Mouse (Mus musculus) heart, adult 2 months (tissue): ENCODE measurements around the gene Suds3. TPM values are rescaled to one million over a fixed set of nuclear protein-coding genes. Genes with fewer than 3 reads are reported as not detected.

Experiments
- DNase-seq, 2 experiments: peaks; one replicate each; pipeline ENCODE4 v3.0.0; 2021
- H3K27ac ChIP-seq: fragments of 200-600 bp; 2 replicates; pipeline ENCODE4 v1.8.1; 2022
- H3K27me3 ChIP-seq: fragments of 200-500 bp; 2 replicates; pipeline ENCODE4 v1.6.1; 2012; ENCODE audit warnings: mild to moderate bottlenecking, low read length, inconsistent platforms, mixed read lengths; ENCODE audit not compliant: control insufficient read depth, insufficient read depth
- H3K36me3 ChIP-seq: fragments of 200-500 bp; 2 replicates; pipeline ENCODE4 v1.6.1; 2012; ENCODE audit warnings: low read length, inconsistent platforms; ENCODE audit not compliant: control insufficient read depth, insufficient read depth
- H3K4me1 ChIP-seq: fragments of 200-500 bp; 2 replicates; pipeline ENCODE4 v1.6.1; 2011; ENCODE audit warnings: low read length; ENCODE audit not compliant: control insufficient read depth, insufficient read depth
- H3K4me3 ChIP-seq: fragments of 200-600 bp; 2 replicates; pipeline ENCODE4 v1.8.1; 2022
- H3K79me2 ChIP-seq: fragments of 200-500 bp; replicated peaks from 2 replicates; pipeline ENCODE4 v1.6.1; 2012; ENCODE audit warnings: mild to moderate bottlenecking, inconsistent platforms, low read length, moderate library complexity, mixed read lengths; ENCODE audit not compliant: control insufficient read depth, insufficient read depth
- H3K9ac ChIP-seq: fragments of 200-500 bp; 2 replicates; pipeline ENCODE4 v1.6.1; 2012; ENCODE audit warnings: low read depth, mild to moderate bottlenecking, control low read depth, inconsistent platforms, low read length, mixed read lengths
- CTCF ChIP-seq: fragments of 200-600 bp; IDR thresholded peaks from 2 replicates; pipeline ENCODE4 v1.8.1; 2022; ENCODE audit warnings: antibody characterized with exemption, mild to moderate bottlenecking, moderate library complexity
- EP300 ChIP-seq: fragments of 200-500 bp; IDR thresholded peaks from 2 replicates; pipeline ENCODE4 v1.6.1; 2011; ENCODE audit warnings: low read depth, low read length, control low read depth; ENCODE audit not compliant: insufficient read depth
- POLR2A ChIP-seq: fragments of 200-500 bp; IDR thresholded peaks from 2 replicates; pipeline ENCODE4 v1.6.1; 2011; ENCODE audit warnings: mild to moderate bottlenecking, low read depth, low read length, control low read depth; ENCODE audit not compliant: insufficient read depth
- WGBS: fragments of 180-500 bp; shearing (Covaris S2); methylation state at CpG from one replicate; pipeline ENCODE4 v1.1.7; 2018; 5-methylcytosine and 5-hydroxymethylcytosine counted together
- intact Hi-C: fragments of 180-260 bp; cut with DNase I; formaldehyde crosslinking; loops from one replicate; pipeline ENCODE4 v1.15.1; 2025
- polyA plus RNA-seq: library from polyadenylated mRNA; depleted of rRNA; stranded (reverse); fragments of >200 nt; gene quantifications from 2 replicates; pipeline ENCODE4 v1.2.3, GENCODE M21; 2012
- total RNA-seq, 2 experiments: library from RNA; stranded (reverse); gene quantifications; 2 replicates each; pipeline ENCODE4 v1.2.3; 2021

Suds3 gene
- total and polyA plus RNA-seq, 3 experiments = 44.7 to 112 (median 76.8) TPM

DNA sequence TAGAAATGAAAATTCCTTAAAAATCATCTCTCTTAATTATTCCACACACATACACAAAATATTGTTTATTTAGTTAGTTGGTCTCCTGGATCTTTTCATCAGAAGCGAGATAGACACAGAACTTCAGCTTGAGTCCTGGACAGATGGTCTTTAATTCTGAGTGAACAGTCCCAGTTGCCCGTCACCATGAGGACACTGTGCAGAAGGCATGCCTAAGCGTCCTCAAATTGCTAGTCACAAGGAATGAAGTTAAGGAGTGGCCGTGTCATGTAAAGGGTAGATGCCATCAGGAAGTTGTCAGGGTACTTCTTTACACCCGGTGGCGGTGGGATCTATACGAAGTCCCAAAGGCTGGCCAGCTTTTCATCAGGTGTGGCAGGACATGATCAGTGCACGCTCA, 23.9 kb upstream of the Suds3 start:
- Histone ChIP-seq H3K9ac (no peak overlapping the region), H3K27me3 (no peaks in the 10 kb centered on the region), H3K4me3 (no peak overlapping the region), H3K36me3 (no peaks in the 10 kb centered on the region), H3K79me2 (no peaks in the 10 kb centered on the region), H3K27ac (no peak overlapping the region), H3K4me1 (peaks cover 10% of the 10 kb centered on the region)
- TF ChIP-seq POLR2A = no peak
- TF ChIP-seq EP300 = no peak
- no peak for TF ChIP-seq CTCF
- no peak for DNase-seq
- intact Hi-C loops = no loop called here
- 73% methylated on average over 8 of the region's 8 CpGs for WGBS

DNA sequence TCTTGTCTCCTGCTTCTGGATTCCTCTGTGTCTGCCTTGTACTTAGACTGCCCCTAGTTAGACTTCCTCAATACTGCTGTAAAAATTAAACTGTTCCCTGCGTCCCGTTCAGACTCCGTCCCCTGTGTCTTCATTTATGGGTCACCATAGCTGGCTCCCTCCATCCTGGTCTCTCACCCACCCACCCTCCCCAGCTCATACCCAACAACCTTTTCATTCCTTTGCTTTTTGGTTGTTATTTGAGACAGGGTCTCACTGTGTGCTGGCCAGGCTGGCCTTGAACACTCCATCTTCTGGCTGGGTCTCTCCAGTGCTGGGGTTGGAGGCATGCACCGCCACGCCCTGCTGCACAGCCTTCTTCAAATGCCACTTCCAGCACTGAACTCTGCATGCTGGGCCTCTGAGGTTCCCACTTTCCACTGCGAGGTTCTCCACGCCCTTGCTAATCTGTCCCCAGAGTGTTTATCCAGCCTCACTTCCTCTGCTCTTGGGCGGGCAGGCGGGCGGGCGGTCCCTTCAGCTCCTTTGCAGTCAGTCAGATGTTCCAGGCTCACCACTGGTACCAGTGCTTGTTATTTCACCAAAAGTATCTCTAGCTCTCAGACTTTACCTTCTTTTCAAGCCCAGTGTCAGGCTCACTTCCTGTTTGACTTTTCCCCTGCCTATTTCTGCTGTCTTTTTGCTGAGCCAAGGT, 22.5 kb upstream of the Suds3 start:
- DNase-seq = peak; percentile 70 to 83
- H3K79me2 ChIP-seq = no peaks in the 10 kb centered on the region
- peak overlapping the region; percentile 34 for H3K27ac ChIP-seq
- 39% methylated on average over 11 of the region's 11 CpGs for WGBS
- H3K4me3 ChIP-seq = no peak overlapping the region
- H3K9ac ChIP-seq = no peak overlapping the region
- no peak; the same call in 1 of the 2 replicates for TF ChIP-seq POLR2A
- TF ChIP-seq CTCF = no peak
- no peak for TF ChIP-seq EP300
- intact Hi-C loops = no loop called here
- no peaks in the 10 kb centered on the region for H3K27me3 ChIP-seq
- peaks cover 15% of the 10 kb centered on the region for H3K4me1 ChIP-seq
- no peaks in the 10 kb centered on the region for H3K36me3 ChIP-seq

DNA sequence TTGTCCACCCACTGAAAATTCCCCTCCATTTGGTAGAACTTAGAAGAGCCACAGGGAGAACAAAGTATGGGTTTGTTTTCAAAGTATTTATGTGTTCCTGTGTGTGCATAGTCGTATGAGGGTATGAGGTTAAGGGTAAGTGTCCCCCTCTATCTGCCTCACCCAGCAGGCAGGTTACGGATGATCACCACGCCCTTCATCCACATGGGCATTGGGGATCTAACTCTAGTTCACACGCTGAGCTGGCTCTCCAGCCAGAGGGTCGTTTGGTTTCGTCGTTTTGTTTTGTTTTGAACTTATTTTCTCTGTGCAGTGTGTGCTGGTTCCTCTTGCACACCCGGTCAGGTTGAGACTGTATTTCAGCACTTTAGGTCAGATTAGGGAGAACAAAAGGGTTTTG, 21.7 kb upstream of the Suds3 start:
- DNase-seq = no peak
- H3K27ac ChIP-seq = no peak overlapping the region; the same call in 1 of the 2 replicates
- WGBS = 62% methylated on average over 8 of the region's 8 CpGs
- no peak overlapping the region for H3K4me3 ChIP-seq
- peaks cover 15% of the 10 kb centered on the region for H3K4me1 ChIP-seq
- TF ChIP-seq EP300 = no peak
- H3K36me3 ChIP-seq = no peaks in the 10 kb centered on the region
- H3K27me3 ChIP-seq = no peaks in the 10 kb centered on the region
- H3K79me2 ChIP-seq = no peaks in the 10 kb centered on the region
- intact Hi-C loops = no loop called here
- no peak overlapping the region for H3K9ac ChIP-seq

DNA sequence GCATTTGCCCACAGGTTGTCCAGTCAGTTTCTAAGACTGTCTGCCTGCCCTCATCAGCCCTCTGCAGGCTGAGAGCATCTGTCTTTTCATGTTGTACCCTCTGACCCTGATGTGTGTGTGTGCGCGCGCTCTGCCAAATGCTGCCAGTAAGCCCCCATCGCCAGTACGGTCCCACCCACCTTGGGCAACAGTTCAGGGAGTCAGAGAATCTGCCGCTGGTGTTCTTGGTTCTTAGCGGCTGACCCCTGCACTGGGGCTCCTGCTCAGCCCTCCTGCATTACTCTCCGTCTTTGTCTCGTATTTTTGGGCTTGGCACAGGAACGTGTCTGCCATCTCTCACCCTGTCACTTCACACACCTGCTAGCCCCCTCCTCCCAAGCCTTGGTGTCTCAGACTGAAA, 21.1 kb upstream of the Suds3 start:
- Histone ChIP-seq H3K36me3 (no peaks in the 10 kb centered on the region), H3K9ac (no peak overlapping the region), H3K27ac (no peak overlapping the region), H3K79me2 (no peaks in the 10 kb centered on the region), H3K4me1 (peaks cover 15% of the 10 kb centered on the region), H3K4me3 (no peak overlapping the region), H3K27me3 (no peaks in the 10 kb centered on the region)
- intact Hi-C loops = no loop called here
- 69% methylated on average over 10 of the region's 10 CpGs for WGBS
- TF ChIP-seq CTCF = no peak
- no peak for TF ChIP-seq EP300
- TF ChIP-seq POLR2A = no peak
- DNase-seq = no peak

DNA sequence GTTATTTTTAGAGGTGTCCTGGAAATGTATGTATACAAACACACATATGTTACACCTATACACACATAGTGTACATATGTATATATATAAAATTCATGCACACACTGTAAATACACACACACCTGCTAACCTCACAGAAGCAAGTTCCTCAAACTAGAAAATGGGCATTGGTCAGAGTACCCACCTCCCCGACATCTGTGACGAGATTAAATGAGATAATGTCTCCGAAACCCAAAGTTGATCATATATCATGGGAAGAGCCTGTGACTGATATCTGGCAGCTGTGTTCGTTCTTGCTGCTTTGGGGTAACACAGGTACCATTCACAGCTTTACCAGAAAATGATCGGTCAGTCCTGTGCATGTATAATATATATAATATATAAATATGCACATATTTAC, 20.7 kb upstream of the Suds3 start:
- TF ChIP-seq POLR2A = no peak
- no peak for TF ChIP-seq EP300
- TF ChIP-seq CTCF = no peak
- Histone ChIP-seq H3K27ac (no peak overlapping the region), H3K27me3 (no peaks in the 10 kb centered on the region), H3K9ac (no peak overlapping the region), H3K36me3 (no peaks in the 10 kb centered on the region), H3K79me2 (no peaks in the 10 kb centered on the region), H3K4me3 (no peak overlapping the region), H3K4me1 (peaks cover 15% of the 10 kb centered on the region)
- intact Hi-C loops = no loop called here
- 88% methylated on average over 5 of the region's 5 CpGs for WGBS
- DNase-seq = no peak

DNA sequence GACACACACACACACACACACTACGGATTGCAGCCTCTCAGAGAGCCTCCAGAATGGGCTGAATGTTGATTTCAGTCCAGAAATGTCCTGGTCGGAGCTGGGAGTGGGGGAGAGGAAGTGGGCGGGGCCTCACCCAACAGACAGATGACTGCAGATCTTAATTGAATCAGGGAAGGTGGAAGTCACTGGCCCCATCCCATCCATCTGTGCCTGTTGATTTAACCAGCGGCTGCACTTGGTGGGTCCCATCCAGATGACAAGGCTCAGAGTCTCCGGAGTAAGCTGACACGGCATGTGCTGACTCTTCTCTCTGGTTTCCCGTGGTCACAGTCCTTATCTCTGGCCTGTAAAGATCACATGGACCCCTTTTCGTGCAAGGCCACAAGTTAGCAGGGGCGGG, 20.0 kb upstream of the Suds3 start:
- H3K79me2 ChIP-seq = no peaks in the 10 kb centered on the region
- no peak overlapping the region for H3K9ac ChIP-seq
- no peaks in the 10 kb centered on the region for H3K27me3 ChIP-seq
- WGBS = 17% methylated on average over 9 of the region's 9 CpGs
- H3K36me3 ChIP-seq = no peaks in the 10 kb centered on the region
- peak in 1 of 2 experiments; percentile 60 for DNase-seq
- peaks cover 15% of the 10 kb centered on the region for H3K4me1 ChIP-seq
- intact Hi-C loops = no loop called here
- TF ChIP-seq POLR2A (no peak), EP300 (no peak), CTCF (no peak)
- H3K4me3 ChIP-seq = no peak overlapping the region
- no peak overlapping the region for H3K27ac ChIP-seq
